Mouse (Mus musculus): ENCODE data around the gene Wnt5b.

Gene Wnt5b

DNA sequence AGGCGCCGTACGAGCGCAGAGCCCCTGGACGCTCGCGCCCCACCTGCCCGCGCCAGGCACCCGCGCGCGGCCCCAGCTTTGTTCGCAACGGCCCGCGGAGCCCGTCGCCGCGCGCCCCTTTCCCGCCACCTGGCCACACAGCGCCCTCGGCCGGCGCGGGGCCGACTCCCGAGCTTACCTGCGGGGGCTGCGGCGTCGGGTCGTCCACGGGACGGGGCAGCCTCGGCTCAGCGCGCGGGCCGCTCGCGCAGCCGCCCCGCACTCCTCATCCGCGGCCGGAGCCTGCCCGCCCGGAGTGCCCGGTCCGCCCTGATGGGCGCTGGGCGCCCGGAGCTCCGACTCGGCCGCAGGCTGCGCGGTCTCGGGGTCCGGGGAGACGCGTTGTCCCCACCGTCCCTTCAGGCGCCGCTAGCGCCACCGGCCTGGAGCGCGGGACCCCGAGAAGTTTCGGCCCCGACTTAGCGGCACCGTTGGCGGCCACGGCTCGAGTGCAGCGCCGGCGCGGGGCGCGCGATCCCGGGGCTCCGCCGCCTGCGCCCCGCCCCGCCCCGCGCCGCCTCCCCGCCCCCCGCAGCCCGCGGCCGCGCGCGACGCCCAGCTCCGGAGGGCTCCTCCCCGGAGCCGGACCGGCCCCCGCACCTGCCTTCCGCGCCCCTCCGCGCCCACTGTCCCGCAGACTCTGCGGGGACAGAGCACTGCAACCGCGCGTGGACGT, at the start of gene Wnt5b:
Gene Wnt5b, minus strand, starts transcription at position 545 of the 715 bp plus-strand sequence.
- peak; percentile 19 for DNase-seq (ENCODE audit: low read depth, low spot score)

DNA sequence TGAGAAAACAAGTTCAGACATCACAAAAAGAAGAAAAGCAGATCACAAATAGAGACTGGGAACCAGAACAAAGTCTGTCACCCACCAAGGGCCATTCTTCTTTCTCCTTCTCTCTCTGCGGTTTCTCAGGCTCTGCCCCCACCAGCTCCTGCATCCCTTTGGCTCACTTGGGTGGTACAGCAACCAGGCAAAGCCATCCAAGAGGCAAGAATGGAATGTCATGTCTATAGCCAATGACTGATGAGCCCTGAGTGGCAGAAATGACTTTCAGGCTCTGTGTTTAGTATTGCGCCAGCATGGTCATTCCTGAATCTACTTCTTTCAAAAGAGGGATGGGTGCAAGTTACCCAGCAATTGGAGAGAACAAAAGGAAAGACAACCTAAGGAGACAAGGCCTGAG, 46.7 kb upstream of the Wnt5b start:
- no peak for DNase-seq (ENCODE audit: low read depth, low spot score)

DNA sequence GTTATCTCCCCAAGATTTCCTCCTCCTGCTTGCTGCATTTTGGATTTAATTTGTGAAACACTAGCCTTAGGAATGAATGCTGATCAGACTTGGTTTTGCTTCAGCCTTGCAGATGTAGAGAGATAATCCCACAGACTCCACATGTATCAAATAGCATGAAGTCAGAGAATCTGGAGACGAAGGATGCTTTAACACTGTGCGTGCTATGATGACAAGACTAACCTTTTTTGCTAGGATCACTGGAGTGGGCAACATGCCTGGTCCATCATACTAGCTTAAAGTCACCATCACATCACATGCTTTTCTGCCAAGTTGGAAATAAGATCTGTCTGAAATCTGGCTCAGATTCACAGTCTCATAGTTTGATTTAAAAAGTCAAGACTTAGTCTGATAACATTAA, 43.8 kb upstream of the Wnt5b start:
- DNase-seq (ENCODE audit: low read depth, low spot score), result no peak

DNA sequence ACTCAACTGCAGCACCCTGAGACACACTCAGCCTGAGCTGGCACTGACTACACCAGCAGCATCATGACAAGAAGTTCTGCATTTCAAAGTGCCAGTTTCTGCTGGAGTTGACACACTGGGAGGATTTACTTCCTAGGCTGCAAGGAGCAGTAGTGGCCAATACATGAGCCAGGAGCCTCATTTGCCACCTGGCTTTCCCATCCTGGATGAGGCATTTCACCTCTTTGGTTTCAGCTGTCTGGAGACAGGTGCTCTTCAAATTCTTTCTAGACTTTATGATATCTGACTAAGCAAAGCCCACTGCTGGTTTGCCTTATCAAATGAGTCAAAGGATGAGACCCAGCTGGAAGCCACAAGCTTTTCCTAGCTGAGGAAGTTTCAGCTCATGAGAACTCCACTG, 43.3 kb upstream of the Wnt5b start:
- no peak for DNase-seq (ENCODE audit: low read depth, low spot score)

DNA sequence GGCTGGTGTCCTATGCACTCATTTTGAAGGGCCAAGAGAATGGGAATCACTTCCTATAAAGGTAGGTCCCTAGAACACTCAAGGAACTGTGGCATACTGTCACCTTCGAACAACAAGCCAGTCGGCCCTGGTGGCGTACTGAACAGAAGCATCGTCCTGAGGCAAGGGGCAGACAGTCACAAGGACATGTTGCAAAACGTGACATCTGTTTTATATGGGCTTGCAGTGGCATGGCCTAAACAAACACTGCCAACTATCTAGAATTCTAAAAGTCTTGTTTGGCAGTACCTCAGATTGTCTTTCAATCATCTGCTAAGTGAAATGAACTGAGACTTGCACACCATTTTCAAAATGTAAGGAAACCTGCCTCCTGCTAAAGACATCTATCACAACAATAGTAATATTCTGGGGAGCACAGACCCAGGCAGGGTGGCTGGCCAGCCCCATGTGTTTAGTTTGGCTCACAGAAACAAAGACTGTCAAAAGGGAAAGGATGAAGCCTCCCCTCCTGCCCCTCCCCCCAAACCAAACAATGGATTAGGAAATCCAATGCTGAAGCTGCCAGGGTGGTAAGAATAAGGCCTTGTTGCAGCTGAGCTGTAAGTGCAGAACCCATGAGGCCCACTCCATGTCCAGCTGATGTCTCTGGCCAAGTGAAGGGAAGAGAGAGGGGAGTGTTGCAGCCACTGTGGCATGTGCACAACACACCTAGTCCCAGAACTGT, 41.7 kb upstream of the Wnt5b start:
- DNase-seq (ENCODE audit: low read depth, low spot score), result no peak

DNA sequence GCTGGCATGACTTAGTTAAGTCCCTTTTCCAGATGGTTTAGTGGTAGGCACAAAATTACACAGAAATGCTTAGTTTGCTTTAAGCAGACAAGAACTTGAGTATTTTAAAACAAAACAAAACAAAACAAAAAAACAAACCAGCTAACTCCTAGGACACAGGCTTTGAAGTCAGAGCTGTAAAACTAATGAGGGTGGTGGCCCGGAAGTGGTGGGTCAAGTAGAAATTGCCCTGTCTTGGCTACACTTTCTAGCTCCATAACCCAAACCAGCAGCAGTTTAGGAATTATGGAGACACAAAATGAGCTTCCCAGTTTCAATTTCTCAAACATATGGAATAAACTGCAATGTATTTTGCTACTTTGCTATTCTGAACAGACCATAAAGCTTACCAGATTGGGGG, 39.9 kb upstream of the Wnt5b start:
- DNase-seq (ENCODE audit: low read depth, low spot score), result no peak

DNA sequence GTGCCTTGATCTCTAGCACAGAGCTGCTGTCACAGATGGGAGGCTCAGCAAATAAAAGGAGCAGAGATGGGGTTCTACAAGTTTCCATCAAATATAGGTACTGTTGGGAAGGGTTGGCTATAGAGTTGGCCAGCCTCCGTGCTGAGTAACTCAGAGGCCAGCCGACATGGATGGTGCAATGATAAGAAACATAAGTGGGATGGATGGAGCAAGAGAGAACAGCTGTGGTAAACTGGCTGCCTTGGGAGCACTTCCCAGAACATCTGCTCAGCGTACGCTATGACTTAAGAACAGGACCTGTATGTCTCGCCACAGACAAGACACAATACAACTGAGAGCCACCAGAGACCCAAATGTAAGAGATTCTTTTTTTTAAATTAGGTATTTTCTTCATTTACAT, 39.0 kb upstream of the Wnt5b start:
- no peak for DNase-seq (ENCODE audit: low read depth, low spot score)

DNA sequence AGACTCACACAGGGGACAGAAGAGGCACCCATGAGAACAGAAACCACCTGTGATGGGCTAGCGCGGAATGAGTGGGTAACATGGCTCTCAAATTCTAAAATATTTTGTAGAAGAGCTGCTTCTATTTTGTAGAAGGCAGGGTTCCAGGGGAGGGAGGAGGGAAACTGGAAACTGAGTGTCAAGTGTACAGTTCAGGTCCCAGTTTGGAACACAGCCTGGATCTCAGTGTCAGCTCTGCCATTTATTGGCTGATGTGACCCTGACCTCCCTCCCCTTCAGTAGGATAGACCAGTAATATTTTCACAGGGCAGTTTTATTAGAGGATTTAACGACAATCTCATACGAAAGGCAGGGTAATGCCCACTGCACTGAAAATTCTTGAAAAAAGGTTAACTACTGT, 32.6 kb upstream of the Wnt5b start:
- DNase-seq (ENCODE audit: low read depth, low spot score), result no peak

DNA sequence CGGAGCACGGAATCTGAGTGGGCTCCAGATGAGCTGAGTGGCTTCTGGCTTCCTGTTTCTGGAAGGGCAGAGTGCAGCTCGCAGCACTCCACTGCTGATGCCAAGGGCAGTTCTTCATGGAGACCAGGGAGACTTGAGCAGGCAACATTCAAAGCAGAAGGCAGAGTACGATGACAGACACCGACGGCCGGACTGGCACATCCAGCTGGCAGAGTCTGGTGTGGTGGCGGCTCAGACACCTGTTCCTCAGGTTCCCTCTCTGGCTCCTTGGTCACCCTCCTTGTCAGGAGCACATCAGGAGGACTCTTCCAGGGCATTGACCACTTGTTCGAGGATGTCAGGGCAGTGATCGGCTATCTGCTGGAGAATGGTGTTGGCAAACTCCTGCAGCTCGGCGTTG, 31.2 kb upstream of the Wnt5b start:
- no peak for DNase-seq (ENCODE audit: low read depth, low spot score)

DNA sequence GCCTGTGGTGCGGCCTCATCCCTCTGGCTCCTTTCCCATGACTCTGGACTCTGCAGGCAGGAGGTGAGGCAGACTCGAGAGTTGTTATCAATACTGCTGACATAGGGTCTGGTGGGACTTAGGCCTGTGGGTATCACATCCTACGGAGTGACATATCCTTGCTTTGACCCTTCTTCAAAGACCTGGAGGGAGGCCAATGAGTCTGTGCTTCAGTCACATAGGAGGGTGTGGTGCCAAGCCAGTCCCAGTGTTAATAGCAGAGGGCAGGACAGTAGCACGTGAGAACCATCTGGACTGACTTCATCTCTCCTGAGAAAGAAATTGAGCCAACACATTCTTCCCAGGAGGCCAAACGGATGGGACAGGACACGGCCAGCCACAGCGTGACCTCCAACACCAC, 28.1 kb upstream of the Wnt5b start:
- DNase-seq (ENCODE audit: low read depth, low spot score), result no peak

DNA sequence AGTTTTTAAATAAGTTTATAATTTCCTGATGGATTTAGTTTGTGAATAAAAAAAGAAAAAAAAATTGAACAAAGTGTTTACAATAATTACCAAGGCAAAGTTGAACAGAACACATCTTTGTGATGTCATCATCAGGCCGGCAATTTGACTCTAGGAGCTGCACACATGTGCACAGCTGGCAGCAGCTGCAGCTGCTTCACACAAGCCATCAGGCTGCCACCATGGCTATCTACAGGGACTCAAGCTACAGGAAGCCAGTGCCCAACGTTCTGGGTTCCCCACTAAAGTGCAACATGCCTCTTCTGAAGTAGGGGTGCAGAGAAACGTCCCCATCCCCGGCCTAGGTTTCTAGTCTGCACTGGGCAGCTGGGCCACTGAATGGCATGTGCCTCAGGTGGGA, 26.6 kb upstream of the Wnt5b start:
- no peak for DNase-seq (ENCODE audit: low read depth, low spot score)

DNA sequence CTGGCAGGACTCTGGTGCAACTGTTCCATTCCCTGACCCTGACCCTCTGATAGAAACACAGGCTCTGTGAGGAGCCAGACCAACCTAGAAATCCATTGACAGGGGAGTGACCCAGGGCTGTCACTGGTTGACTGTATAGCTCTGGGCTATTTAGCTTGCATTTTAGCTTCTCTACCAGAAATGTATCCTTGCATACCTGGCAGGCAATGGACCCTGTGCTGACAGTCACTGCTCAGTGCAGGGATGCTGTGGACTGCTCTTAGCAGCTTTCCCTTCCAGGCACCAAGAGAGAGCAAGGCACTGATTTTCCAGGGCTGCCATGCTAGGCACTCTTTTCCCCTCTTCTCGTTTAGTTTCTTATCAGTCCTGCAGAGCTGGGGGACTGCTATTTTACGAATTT, 24.2 kb upstream of the Wnt5b start:
- no peak for DNase-seq (ENCODE audit: low read depth, low spot score)

DNA sequence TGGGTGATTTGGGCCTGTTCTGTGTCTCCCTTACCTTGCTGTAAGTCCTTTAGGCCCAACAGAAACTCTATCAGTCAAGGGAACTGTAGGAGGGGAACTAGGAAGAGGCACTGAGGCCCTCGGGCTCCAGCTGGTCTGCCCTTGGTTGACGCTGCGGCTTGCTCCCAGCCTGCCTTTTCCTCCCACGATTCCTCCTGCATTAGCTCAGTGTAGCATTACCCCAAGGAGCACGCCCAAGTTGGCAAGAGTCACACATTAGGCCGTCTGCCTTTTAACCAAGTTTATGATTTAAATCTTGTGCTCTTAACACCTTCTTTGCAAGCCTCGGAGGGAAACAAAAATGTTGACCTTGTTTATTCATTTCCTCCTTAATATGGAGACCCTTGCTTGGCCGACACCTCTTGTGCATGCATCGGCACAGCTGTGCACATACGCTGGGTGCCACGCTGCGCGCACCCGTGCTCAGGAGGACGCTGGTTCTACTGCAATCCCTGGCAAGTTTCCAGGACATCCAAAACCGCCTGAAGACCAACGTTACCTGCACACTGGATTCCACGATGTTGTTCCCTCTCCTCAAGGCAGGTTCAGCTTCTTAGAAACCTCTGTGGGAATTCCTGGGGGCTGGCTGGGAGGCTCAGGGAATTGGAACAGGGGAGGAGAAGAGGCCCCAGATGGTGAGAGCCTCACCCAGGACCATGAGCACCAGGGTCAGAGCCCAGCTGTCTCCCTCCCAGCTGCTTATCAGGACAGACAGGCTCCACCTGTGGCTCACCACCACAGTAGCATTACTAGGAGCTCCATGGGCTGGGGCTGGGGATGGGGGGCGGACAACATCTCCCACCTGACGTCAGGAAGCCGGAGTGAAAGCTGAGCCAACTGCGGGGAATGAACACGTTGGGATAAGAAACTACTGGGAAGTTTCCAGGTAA, 21.6 kb upstream of the Wnt5b start:
- no peak for DNase-seq (ENCODE audit: low read depth, low spot score)

DNA sequence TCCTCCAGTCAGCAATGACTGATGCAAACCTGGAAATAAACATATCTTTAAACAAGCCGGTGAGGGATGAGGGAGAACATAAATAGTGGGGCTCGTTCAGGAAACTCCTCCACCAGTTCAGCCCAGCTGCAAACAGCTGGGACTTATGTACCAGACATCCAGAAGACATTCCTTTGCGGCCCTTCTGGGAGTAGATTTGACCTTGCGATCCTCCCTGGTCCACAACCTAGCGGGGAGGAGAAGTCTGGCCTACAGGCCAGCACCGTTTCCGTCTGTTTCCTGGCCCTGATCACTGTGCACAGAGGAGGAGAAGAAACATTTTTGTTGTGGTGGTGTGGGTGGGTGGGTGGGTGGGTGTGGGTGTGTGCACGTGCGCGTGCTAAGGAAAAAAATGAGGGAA, 18.4 kb upstream of the Wnt5b start:
- no peak for DNase-seq (ENCODE audit: low read depth, low spot score)

DNA sequence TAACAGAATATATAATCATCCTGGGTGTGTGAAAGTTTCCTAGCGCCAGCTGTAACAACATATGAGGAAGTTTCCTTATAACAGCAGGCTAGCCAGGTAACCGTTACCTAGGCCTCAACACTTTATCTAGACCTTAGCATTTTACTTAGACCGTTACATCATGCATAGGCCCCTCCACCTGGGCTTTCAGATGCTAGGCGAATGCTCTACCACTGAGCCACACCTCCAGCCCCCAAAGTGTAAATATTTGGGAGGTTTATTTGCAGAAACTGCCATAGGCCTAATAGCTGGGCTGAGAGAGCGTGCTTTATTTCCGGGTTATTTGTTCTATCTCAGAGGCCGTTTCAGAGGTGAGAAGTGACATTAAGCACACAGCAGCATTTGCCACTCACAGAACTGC, 14.7 kb upstream of the Wnt5b start:
- DNase-seq (ENCODE audit: low read depth, low spot score), result no peak

DNA sequence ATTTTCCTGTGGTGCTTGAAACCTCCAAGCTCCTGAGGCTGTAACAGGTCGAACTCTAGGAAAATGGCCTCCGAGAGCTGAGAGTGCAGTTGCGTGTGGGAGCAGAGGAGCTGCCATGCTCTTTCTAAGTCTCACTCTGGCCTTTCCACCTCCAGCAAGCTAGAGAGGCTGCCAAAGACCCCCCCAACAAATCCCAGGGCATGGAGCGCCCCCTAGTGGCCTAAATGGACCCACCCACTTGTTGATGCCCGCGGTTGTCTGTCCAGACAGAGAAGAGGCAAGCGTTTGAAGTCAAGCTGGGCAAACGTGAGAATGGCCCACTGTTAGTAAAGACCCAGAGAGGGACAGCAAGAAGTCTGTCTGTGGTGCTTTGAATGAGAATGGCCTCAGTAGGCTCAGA, 10.3 kb upstream of the Wnt5b start:
- DNase-seq (ENCODE audit: low read depth, low spot score), result no peak

DNA sequence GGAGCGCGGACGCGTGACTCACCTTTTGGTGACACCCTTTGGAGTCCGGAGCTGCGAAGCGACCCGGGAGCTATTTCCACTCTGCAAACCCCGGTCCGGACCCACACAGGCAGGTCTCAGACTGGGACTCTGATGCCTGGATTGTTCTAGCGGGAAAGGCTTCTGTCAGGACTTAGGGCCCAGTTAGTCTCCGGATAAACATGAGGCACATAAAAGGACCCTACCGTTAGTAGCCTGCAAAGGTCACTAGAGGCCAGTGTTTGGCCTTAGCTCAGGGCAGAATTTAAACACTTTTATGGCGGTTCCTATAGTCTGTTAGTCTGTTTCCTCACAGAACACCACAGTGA, 344 bp upstream of the Wnt5b start:
- no peak for DNase-seq (ENCODE audit: low read depth, low spot score)

DNA sequence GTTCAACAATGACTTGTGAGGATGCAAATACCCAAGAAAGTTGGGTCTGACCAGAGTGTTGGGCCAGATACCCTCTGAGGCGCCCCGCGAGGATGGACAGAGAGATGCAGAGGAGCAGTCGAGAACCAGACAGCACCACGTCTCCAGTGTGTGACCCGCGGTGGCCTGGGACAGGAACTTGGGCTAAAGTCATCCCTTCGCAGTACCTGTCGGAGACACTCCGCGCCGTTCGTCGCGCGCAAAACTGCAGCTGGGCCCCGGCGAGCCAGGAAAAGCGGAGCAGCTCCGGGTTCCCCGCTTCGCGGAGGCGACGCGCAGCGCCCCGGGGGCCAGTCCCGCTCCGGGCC, 718 bp downstream of the Wnt5b start:
- peak; percentile 5 for DNase-seq (ENCODE audit: low read depth, low spot score)

DNA sequence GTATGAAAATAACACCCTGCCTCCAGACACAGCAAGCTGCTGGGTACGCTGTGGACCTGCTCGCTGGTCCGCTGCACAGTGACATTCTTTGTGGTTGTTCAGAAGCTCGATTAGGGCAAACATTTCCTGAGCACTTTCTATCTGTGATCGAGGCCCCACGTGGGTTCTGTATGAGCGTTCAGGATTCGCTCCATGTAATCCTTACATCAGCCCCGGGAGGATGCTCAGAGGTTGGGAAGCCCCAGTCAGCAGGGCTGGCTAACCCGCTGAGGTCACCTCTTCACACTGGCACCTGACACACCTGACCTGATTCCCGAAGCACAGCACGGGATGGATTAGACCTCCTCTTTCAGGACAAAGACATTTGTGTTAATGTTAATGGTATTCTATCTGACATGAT, 8.3 kb downstream of the Wnt5b start:
- no peak for DNase-seq (ENCODE audit: low read depth, low spot score)

DNA sequence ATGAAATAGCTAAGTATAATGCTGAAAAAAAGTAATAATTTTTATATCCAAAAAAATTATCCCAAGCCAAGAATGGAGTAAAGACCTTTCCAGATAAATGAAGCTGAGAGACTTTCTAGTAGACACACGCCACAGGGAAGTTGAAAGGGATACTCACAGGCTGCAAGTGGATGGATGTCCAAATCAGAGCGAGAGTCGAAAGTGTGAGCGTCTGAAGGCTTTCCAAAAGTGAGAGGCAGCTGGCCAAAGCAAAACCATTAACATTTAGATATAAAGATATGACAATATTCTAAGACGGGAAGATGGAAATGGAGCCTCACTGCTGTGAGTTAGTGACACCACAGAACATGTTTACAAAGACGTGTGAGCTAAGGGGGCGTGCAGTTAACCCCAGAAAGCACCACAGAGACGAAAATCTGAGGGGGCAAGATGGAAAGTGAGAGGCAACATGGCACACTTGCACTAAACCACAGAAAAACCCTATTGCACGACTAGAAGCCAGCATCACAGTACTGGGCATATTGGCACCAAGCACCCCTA, 10.9 kb downstream of the Wnt5b start:
- DNase-seq (ENCODE audit: low read depth, low spot score), result no peak

DNA sequence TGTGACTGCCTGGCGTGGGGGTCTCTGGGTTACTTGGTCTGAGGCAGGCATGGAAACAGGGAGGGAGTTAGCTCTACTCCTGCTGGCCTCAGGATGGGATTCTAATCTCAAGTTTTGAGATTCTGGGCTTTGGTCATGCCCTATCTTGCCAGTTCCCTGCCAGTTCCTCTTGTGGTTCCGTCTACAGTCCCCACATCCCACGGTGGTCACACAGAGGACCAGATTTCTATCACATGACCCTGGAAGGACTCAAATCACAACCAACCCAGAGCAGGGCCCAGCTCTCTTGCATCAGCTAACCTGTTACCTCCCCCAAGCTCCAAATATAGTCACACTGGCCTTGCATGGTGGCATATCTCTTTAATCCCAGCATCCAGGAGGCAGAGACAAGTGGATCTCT, 14.5 kb downstream of the Wnt5b start:
- no peak for DNase-seq (ENCODE audit: low read depth, low spot score)

DNA sequence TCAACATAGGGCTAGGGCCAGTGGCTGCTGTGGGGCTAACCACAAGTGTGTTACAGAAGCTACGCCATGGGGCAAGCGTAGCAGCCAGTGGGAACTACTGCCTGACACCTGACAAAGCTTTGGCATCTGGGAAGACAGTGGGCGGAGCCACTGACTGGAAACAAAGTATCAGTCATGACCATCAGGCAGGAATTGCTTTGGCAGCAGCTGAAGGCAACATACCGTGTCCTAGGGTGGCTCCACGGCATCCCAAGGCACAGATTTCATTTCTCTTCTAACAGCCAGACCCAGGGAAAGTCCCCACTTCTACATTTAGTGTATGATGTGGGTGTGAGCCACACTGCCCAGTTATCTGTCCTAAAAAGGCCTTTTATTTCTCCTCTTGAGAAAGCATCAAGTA, 17.6 kb downstream of the Wnt5b start:
- DNase-seq (ENCODE audit: low read depth, low spot score), result no peak
